Mouse (Mus musculus) bone marrow macrophage, adult 2 months (primary cell): Measurements from ENCODE around the gene Ar.

Experiments used
- CTCF ChIP-seq: IDR thresholded peaks from 2 replicates; pipeline ENCODE4 v1.5.1; 2012; ENCODE audit warnings: low read depth, mild to moderate bottlenecking, low read length, moderate library complexity
- POLR2A ChIP-seq: IDR thresholded peaks from 2 replicates; pipeline ENCODE4 v1.6.1; 2012; ENCODE audit warnings: mild to moderate bottlenecking, low read depth, low read length, borderline replicate concordance

GRCm38 (mm10) chrX:98245108-98245507 lies 96.5 kb downstream of the Ar start:
- TF ChIP-seq CTCF: no peak
- TF ChIP-seq POLR2A: no peak
